Mouse (Mus musculus) MEL (cell line): ENCODE results near the gene Stk39. TPM values are rescaled to one million over a fixed set of nuclear protein-coding genes. Genes with fewer than 3 reads are reported as not detected.

Experiments
- DNase-seq: peaks from one replicate; pipeline ENCODE4 v3.0.0; 2011; ENCODE audit warnings: low read depth, low spot score
- H3K27ac ChIP-seq: 2 replicates; pipeline ENCODE4 v1.5.1; 2012; ENCODE audit warnings: low read depth, mild to moderate bottlenecking, control low read depth, low read length, moderate library complexity; ENCODE audit not compliant: control insufficient read depth
- H3K27me3 ChIP-seq, 2 experiments: fragments of 150-350 bp in 1 of 2; sonication (generic) in 1 of 2; 2 replicates each; pipeline ENCODE4 v1.6.1; 2012; ENCODE audit warnings: low read length in 2 of 2, mild to moderate bottlenecking in 2 of 2, improper control_type of control experiment in 1 of 2, moderate library complexity in 1 of 2; ENCODE audit not compliant: insufficient read depth in 2 of 2, control insufficient read depth in 1 of 2
- H3K36me3 ChIP-seq, 2 experiments: 2 replicates each; pipeline ENCODE4 v1.6.1; 2012 to 2014; ENCODE audit warnings: low read length in 2 of 2, improper control_type of control experiment in 1 of 2, inconsistent platforms in 1 of 2, mild to moderate bottlenecking in 1 of 2; ENCODE audit not compliant: insufficient read depth in 2 of 2, control insufficient read depth in 1 of 2
- H3K4me1 ChIP-seq, 2 experiments: fragments of 150-350 bp in 1 of 2; sonication (generic) in 1 of 2; 2 replicates each; pipeline ENCODE4 v1.6.1; 2012; ENCODE audit warnings: low read length in 2 of 2, improper control_type of control experiment in 1 of 2, mild to moderate bottlenecking in 1 of 2; ENCODE audit not compliant: insufficient read depth in 2 of 2, control insufficient read depth in 1 of 2
- H3K4me3 ChIP-seq, 2 experiments: fragments of 150-350 bp in 1 of 2; sonication (generic) in 1 of 2; 2 replicates each; pipeline ENCODE4 v1.5.1; 2012; ENCODE audit warnings: low read depth in 2 of 2, low read length in 2 of 2, mild to moderate bottlenecking in 2 of 2, moderate library complexity in 2 of 2, control low read depth in 1 of 2, improper control_type of control experiment in 1 of 2; ENCODE audit not compliant: control insufficient read depth in 1 of 2, insufficient read depth in 1 of 2
- H3K79me2 ChIP-seq: 2 replicates; pipeline ENCODE4 v1.6.1; 2012; ENCODE audit warnings: mild to moderate bottlenecking, low read length, moderate library complexity; ENCODE audit not compliant: control insufficient read depth, poor library complexity, insufficient read depth
- H3K9ac ChIP-seq: 2 replicates; pipeline ENCODE4 v1.6.1; 2012; ENCODE audit warnings: low read depth, mild to moderate bottlenecking, control low read depth, low read length, moderate library complexity; ENCODE audit not compliant: control insufficient read depth, poor library complexity, severe bottlenecking
- H3K9me3 ChIP-seq: fragments of 150-350 bp; sonication (generic); replicated peaks from 2 replicates; pipeline ENCODE4 v1.6.1; 2012; ENCODE audit warnings: mild to moderate bottlenecking, low read length, improper control_type of control experiment, moderate library complexity; ENCODE audit not compliant: insufficient read depth
- CHD1 ChIP-seq: IDR thresholded peaks from 2 replicates; pipeline ENCODE4 v1.6.1; 2012; ENCODE audit warnings: low read depth, mild to moderate bottlenecking, inconsistent platforms, low read length, improper control_type of control experiment
- CHD2 ChIP-seq: IDR thresholded peaks from 2 replicates; pipeline ENCODE4 v1.6.1; 2011; ENCODE audit warnings: low read length, improper control_type of control experiment
- CTCF ChIP-seq, 3 experiments: IDR thresholded peaks in 2 of 3; conservative IDR thresholded peaks in 1 of 3; 2 replicates each; pipeline ENCODE4 v1.5.1; 2011 to 2012; ENCODE audit warnings: low read length in 3 of 3, low read depth in 2 of 3, mild to moderate bottlenecking in 2 of 3, improper control_type of control experiment in 1 of 3, inconsistent platforms in 1 of 3, mixed read lengths in 1 of 3, moderate library complexity in 1 of 3; ENCODE audit not compliant: control insufficient read depth in 1 of 3, insufficient read depth in 1 of 3, poor library complexity in 1 of 3, severe bottlenecking in 1 of 3
- ELF1 ChIP-seq: IDR thresholded peaks from 2 replicates; pipeline ENCODE4 v1.6.1; 2014; ENCODE audit warnings: low read depth, mild to moderate bottlenecking, inconsistent platforms, low read length, improper control_type of control experiment, moderate library complexity
- EP300 ChIP-seq, 2 experiments: IDR thresholded peaks; 2 replicates each; pipeline ENCODE4 v1.6.1; 2011; ENCODE audit warnings: improper control_type of control experiment in 2 of 2, low read length in 2 of 2, low read depth in 1 of 2, mild to moderate bottlenecking in 1 of 2
- ETS1 ChIP-seq: IDR thresholded peaks from 2 replicates; pipeline ENCODE4 v1.6.1; 2012; ENCODE audit warnings: low read depth, mild to moderate bottlenecking, inconsistent platforms, low read length, improper control_type of control experiment, moderate library complexity
- JUND ChIP-seq: IDR thresholded peaks from 2 replicates; pipeline ENCODE4 v1.6.1; 2011; ENCODE audit warnings: low read depth, mild to moderate bottlenecking, improper control_type of control experiment, low read length
- MAFK ChIP-seq: IDR thresholded peaks from 2 replicates; pipeline ENCODE4 v1.6.1; 2011; ENCODE audit warnings: low read depth, mild to moderate bottlenecking, low read length, improper control_type of control experiment, borderline replicate concordance
- MEF2A ChIP-seq: IDR thresholded peaks from 2 replicates; pipeline ENCODE4 v1.6.1; 2014; ENCODE audit warnings: low read depth, mild to moderate bottlenecking, inconsistent platforms, low read length, improper control_type of control experiment; ENCODE audit not compliant: poor library complexity, insufficient replicate concordance, severe bottlenecking; ENCODE audit errors: extremely low read depth
- MXI1 ChIP-seq: IDR thresholded peaks from 2 replicates; pipeline ENCODE4 v1.6.1; 2011; ENCODE audit warnings: mild to moderate bottlenecking, low read depth, low read length, improper control_type of control experiment
- MYB ChIP-seq: IDR thresholded peaks from 2 replicates; pipeline ENCODE4 v1.6.1; 2011; ENCODE audit warnings: mild to moderate bottlenecking, low read depth, low read length, improper control_type of control experiment
- NELFE ChIP-seq: IDR thresholded peaks from 2 replicates; pipeline ENCODE4 v1.6.1; 2011; ENCODE audit warnings: low read depth, low read length, improper control_type of control experiment
- NRF1 ChIP-seq: IDR thresholded peaks from 2 replicates; pipeline ENCODE4 v1.6.1; 2014; ENCODE audit warnings: low read depth, mild to moderate bottlenecking, inconsistent platforms, low read length, improper control_type of control experiment, moderate library complexity; ENCODE audit not compliant: poor library complexity, insufficient read depth, severe bottlenecking
- RCOR1 ChIP-seq: IDR thresholded peaks from 2 replicates; pipeline ENCODE4 v1.6.1; 2012; ENCODE audit warnings: low read depth, mild to moderate bottlenecking, inconsistent platforms, low read length, improper control_type of control experiment
- SIN3A ChIP-seq: IDR thresholded peaks from 2 replicates; pipeline ENCODE4 v1.6.1; 2012; ENCODE audit warnings: low read length, improper control_type of control experiment, inconsistent platforms
- SMC3 ChIP-seq: IDR thresholded peaks from 2 replicates; pipeline ENCODE4 v1.6.1; 2011; ENCODE audit warnings: low read depth, low read length, improper control_type of control experiment
- TBP ChIP-seq: IDR thresholded peaks from 2 replicates; pipeline ENCODE4 v1.8.0; 2011; ENCODE audit warnings: low read depth, low read length, improper control_type of control experiment
- UBTF ChIP-seq: IDR thresholded peaks from 2 replicates; pipeline ENCODE4 v1.6.1; 2012; ENCODE audit warnings: low read depth, mild to moderate bottlenecking, inconsistent platforms, low read length, improper control_type of control experiment, moderate library complexity, borderline replicate concordance; ENCODE audit not compliant: insufficient read depth
- ZKSCAN1 ChIP-seq: IDR thresholded peaks from 2 replicates; pipeline ENCODE4 v1.6.1; 2012; ENCODE audit warnings: low read depth, mild to moderate bottlenecking, inconsistent platforms, low read length, improper control_type of control experiment, moderate library complexity
- ZNF384 ChIP-seq: IDR thresholded peaks from 2 replicates; pipeline ENCODE4 v1.6.1; 2012; ENCODE audit warnings: low read depth, mild to moderate bottlenecking, inconsistent platforms, low read length, improper control_type of control experiment
- polyA plus RNA-seq, 2 experiments: library from polyadenylated mRNA; stranded (reverse) in 1 of 2; unstranded in 1 of 2; fragments of >175 nt in 1 of 2; fragments of >200 nt in 1 of 2; gene quantifications; 2 replicates each; pipeline versions ENCODE4 v1.2.1 to v1.2.4; 2012; ENCODE audit warnings: low replicate concordance in 2 of 2, low read depth in 1 of 2; ENCODE audit not compliant: insufficient read length in 2 of 2, insufficient read depth in 1 of 2, missing spikeins in 1 of 2
- total RNA-seq: library from RNA; depleted of rRNA; stranded (reverse); fragments of 300-350 nt; gene quantifications from 2 replicates; pipeline ENCODE4 v1.2.3, GENCODE M21; 2012

Gene Stk39
- total and polyA plus RNA-seq, 3 experiments, result not detected

DNA sequence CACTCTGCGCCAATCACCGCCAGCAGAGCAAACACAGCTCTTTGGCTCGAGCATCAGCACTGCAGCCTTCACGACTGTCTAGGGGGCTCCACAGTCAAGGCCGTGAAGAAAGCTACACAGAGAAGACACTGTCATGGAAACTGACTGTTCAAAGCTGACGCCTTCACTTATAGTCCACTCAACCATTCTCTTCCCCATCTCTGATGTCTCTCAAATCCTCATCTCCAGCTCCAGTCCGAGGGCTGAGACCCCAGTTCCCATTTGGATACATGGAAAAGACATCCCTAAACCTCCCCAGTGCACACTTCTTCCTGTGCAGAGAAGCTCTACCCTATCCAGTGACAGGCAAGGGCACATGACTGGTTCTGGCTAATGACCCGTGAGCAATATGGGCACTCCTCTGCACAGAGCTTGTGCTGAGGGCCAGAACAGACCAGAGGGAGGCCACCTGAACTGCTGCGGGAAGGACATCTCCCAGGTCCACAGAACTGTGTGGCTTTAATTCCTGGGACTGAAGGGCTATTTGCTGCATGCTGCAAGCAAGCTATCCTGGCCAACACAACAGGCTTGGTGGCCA, 38.2 kb downstream of the Stk39 start:
- no peak overlapping the region for H3K9ac ChIP-seq

DNA sequence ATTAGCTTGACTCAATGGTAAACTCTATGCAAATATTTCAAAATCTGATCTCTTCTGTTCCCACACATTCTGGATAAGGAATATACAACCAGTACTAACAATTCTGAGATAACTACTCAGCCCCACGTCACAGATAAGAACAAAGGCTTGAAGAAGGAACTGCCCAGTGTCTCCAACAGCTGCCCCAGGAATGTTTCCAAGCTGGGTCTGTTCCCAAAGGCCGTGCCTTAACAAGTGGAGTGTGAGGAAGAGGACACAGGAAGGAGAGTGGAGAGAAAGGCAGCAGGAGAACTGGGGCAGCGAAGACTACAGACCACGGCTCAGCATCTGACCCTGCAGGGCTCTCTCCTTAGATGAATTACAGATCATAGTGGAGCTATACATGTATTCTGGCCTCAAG, 39.2 kb downstream of the Stk39 start:
- no peak overlapping the region for H3K9ac ChIP-seq
- no peak for TF ChIP-seq ZKSCAN1
- no peaks in the 10 kb centered on the region for H3K36me3 ChIP-seq
- no peaks in the 10 kb centered on the region for H3K79me2 ChIP-seq
- no peak overlapping the region for H3K27ac ChIP-seq
- no peaks in the 10 kb centered on the region for H3K9me3 ChIP-seq
- H3K4me3 ChIP-seq, result no peak overlapping the region
- DNase-seq, result no peak
- H3K4me1 ChIP-seq, result no peaks in the 10 kb centered on the region
- no peaks in the 10 kb centered on the region for H3K27me3 ChIP-seq

More for the DNA sequence above, 38.2 kb downstream of the Stk39 start:
- Histone ChIP-seq H3K27me3 (no peaks in the 10 kb centered on the region), H3K79me2 (no peaks in the 10 kb centered on the region), H3K9me3 (no peaks in the 10 kb centered on the region), H3K4me3 (no peak overlapping the region), H3K36me3 (no peaks in the 10 kb centered on the region), H3K27ac (no peak overlapping the region), H3K4me1 (no peaks in the 10 kb centered on the region)
- no peak for DNase-seq
- no peak for TF ChIP-seq TBP
- no peak for TF ChIP-seq CHD1
- TF ChIP-seq RCOR1, result no peak
- no peak for TF ChIP-seq SIN3A
- no peak for TF ChIP-seq ZNF384
- TF ChIP-seq CHD2, result no peak
- no peak for TF ChIP-seq UBTF
- TF ChIP-seq EP300 (IDR thresholded peaks at IDR 0.05; ENCODE audit: low read depth in 1 of 2, low read length in 2 of 2), result no peak
- no peak for TF ChIP-seq MAFK
- no peak for TF ChIP-seq ELF1
- TF ChIP-seq MXI1, result no peak
- TF ChIP-seq CTCF (IDR thresholded peaks at IDR 0.05 in 2 of 3, conservative IDR thresholded peaks at IDR 0.05 in 1 of 3; ENCODE audit: control insufficient read depth in 1 of 3, insufficient read depth in 1 of 3, low read depth in 2 of 3, low read length in 3 of 3, poor library complexity in 1 of 3, severe bottlenecking in 1 of 3), result no peak
- no peak for TF ChIP-seq SMC3
- no peak for TF ChIP-seq NELFE
- TF ChIP-seq MYB, result no peak
- no peak for TF ChIP-seq MEF2A
- no peak for TF ChIP-seq JUND
- TF ChIP-seq ETS1, result no peak
- TF ChIP-seq NRF1, result no peak
